Mouse (Mus musculus) common myeloid progenitor, adult 5-6 weeks (primary cell): ENCODE measurements around the gene Thnsl1. TPM values are rescaled to one million over a fixed set of nuclear protein-coding genes. Genes with fewer than 3 reads are reported as not detected.

ENCODE experiments used
- ATAC-seq: replicated peaks from 2 replicates; pipeline ENCODE4 v1.8.0; 2016; ENCODE audit warnings: low read depth, mild to moderate bottlenecking, moderate TSS enrichment, inconsistent platforms; ENCODE audit not compliant: poor library complexity, severe bottlenecking
- total RNA-seq: library from RNA; stranded (forward); fragments of 200-1000, 187-1606 nt; gene quantifications from 2 replicates; pipeline ENCODE4 v1.2.3, GENCODE M21; 2017

The Thnsl1 gene
- total RNA-seq, result 7.2 and 8.4 TPM in 2 replicates

GRCm38 (mm10) chr2:21204912-21205830 lies at the start of gene Thnsl1, which contains the start of gene Enkur:
Gene Thnsl1 (plus strand): TSS chr2:21205724.
Gene Enkur (minus strand): TSS chr2:21205365.
- peak; percentile 90 for ATAC-seq

- no peak for ATAC-seq
Observed at GRCm38 (mm10) chr2:21164296-21164695, 41.2 kb upstream of the Thnsl1 start.

- ATAC-seq, result no peak
Observed at GRCm38 (mm10) chr2:21167916-21168315, 37.6 kb upstream of the Thnsl1 start.

- no peak for ATAC-seq
Observed at GRCm38 (mm10) chr2:21172797-21173196, 32.7 kb upstream of the Thnsl1 start.

- ATAC-seq, result peak; percentile 89
Observed at GRCm38 (mm10) chr2:21179136-21179535, 26.4 kb upstream of the Thnsl1 start.

- peak; percentile 56 for ATAC-seq
Observed at GRCm38 (mm10) chr2:21182811-21183210, 22.7 kb upstream of the Thnsl1 start.

- peak; percentile 72 for ATAC-seq
Observed at GRCm38 (mm10) chr2:21187576-21187975, 17.9 kb upstream of the Thnsl1 start.

GRCm38 (mm10) chr2:21188610-21189009 lies 16.9 kb upstream of the Thnsl1 start:
- ATAC-seq, result no peak

- ATAC-seq, result peak; percentile 62
Observed at GRCm38 (mm10) chr2:21191232-21191631, 14.3 kb upstream of the Thnsl1 start.

GRCm38 (mm10) chr2:21195233-21195632 lies 10.3 kb upstream of the Thnsl1 start:
- no peak for ATAC-seq

GRCm38 (mm10) chr2:21199051-21199450 lies 6.5 kb upstream of the Thnsl1 start:
- no peak for ATAC-seq

- ATAC-seq, result 0 out of 2 replicates have a peak, but pooled peaks have one; percentile 14
Observed at GRCm38 (mm10) chr2:21202754-21203153, 2.8 kb upstream of the Thnsl1 start.

GRCm38 (mm10) chr2:21205831-21206159 lies 271 bp downstream of the Thnsl1 start:
- ATAC-seq, result peak; percentile 55

GRCm38 (mm10) chr2:21206278-21206677 lies 754 bp downstream of the Thnsl1 start:
- no peak for ATAC-seq

- no peak for ATAC-seq
Observed at GRCm38 (mm10) chr2:21211361-21211760, 5.8 kb downstream of the Thnsl1 start.

- ATAC-seq, result peak; percentile 71
Observed at GRCm38 (mm10) chr2:21214322-21214721, 8.8 kb downstream of the Thnsl1 start.

- ATAC-seq, result peak; percentile 63; the same call in 1 of the 2 replicates
Observed at GRCm38 (mm10) chr2:21215284-21215683, 9.8 kb downstream of the Thnsl1 start.

- ATAC-seq, result peak; percentile 76
Observed at GRCm38 (mm10) chr2:21222453-21223384, 17.2 kb downstream of the Thnsl1 start.

GRCm38 (mm10) chr2:21230276-21230675 lies 24.8 kb downstream of the Thnsl1 start:
- no peak for ATAC-seq

- no peak for ATAC-seq
Observed at GRCm38 (mm10) chr2:21231147-21231546, 25.6 kb downstream of the Thnsl1 start.
